Mouse (Mus musculus): ENCODE results near the gene Piga.

The Piga gene

GRCm38 (mm10) chrX:164436709-164437108 is 17.1 kb downstream of the Piga start, which contains the start of gene Asb11:
Asb11 (plus strand) TSS chrX:164436994.
- no peak for DNase-seq

- no peak for DNase-seq
Observed at GRCm38 (mm10) chrX:164439462-164439861, 19.9 kb downstream of the Piga start.

GRCm38 (mm10) chrX:164440140-164440539 is 20.6 kb downstream of the Piga start:
- DNase-seq, result peak; percentile 38 to 39

GRCm38 (mm10) chrX:164440703-164441102 is 21.1 kb downstream of the Piga start:
- DNase-seq, result no peak

- DNase-seq, result no peak
Observed at GRCm38 (mm10) chrX:164441306-164441705, 21.7 kb downstream of the Piga start.

GRCm38 (mm10) chrX:164445601-164446000 is 26.0 kb downstream of the Piga start:
- no peak for DNase-seq

- DNase-seq, result no peak
Observed at GRCm38 (mm10) chrX:164446106-164446551, 26.5 kb downstream of the Piga start.

- no peak for DNase-seq
Observed at GRCm38 (mm10) chrX:164446835-164447681, 27.5 kb downstream of the Piga start.

GRCm38 (mm10) chrX:164447682-164448071 is 28.1 kb downstream of the Piga start:
- DNase-seq, result no peak

- peak in 1 of 2 experiments; percentile 13 for DNase-seq
Observed at GRCm38 (mm10) chrX:164449201-164449600, 29.6 kb downstream of the Piga start.

GRCm38 (mm10) chrX:164459205-164459878 is 39.8 kb downstream of the Piga start:
- DNase-seq, result no peak

Measured in kidney, postnatal 4 days (tissue).